Mouse (Mus musculus) lung, adult 2 months (tissue): ENCODE measurements around the gene Clpsl2.

Experiments
- CTCF ChIP-seq: fragments of 200-500 bp; IDR thresholded peaks from 2 replicates; pipeline ENCODE4 v1.5.1; 2011; ENCODE audit warnings: mild to moderate bottlenecking, low read length, control low read depth; ENCODE audit not compliant: insufficient read depth
- POLR2A ChIP-seq: fragments of 200-500 bp; IDR thresholded peaks from 2 replicates; pipeline ENCODE4 v1.6.1; 2011; ENCODE audit warnings: low read depth, mild to moderate bottlenecking, control low read depth, low read length, borderline replicate concordance; ENCODE audit errors: extremely low read depth

GRCm38 (mm10) chr17:28571868-28572267, 22.7 kb downstream of the Clpsl2 start:
- TF ChIP-seq CTCF, result no peak
- no peak for TF ChIP-seq POLR2A
